Mouse (Mus musculus): Measurements from ENCODE around the gene Kif9. TPM values are rescaled to one million over a fixed set of nuclear protein-coding genes. Genes with fewer than 3 reads are reported as not detected.

Kif9 gene
- 0.14 and 0.15 TPM in 2 replicates for polyA plus RNA-seq (2012; rRNA removed)

DNA sequence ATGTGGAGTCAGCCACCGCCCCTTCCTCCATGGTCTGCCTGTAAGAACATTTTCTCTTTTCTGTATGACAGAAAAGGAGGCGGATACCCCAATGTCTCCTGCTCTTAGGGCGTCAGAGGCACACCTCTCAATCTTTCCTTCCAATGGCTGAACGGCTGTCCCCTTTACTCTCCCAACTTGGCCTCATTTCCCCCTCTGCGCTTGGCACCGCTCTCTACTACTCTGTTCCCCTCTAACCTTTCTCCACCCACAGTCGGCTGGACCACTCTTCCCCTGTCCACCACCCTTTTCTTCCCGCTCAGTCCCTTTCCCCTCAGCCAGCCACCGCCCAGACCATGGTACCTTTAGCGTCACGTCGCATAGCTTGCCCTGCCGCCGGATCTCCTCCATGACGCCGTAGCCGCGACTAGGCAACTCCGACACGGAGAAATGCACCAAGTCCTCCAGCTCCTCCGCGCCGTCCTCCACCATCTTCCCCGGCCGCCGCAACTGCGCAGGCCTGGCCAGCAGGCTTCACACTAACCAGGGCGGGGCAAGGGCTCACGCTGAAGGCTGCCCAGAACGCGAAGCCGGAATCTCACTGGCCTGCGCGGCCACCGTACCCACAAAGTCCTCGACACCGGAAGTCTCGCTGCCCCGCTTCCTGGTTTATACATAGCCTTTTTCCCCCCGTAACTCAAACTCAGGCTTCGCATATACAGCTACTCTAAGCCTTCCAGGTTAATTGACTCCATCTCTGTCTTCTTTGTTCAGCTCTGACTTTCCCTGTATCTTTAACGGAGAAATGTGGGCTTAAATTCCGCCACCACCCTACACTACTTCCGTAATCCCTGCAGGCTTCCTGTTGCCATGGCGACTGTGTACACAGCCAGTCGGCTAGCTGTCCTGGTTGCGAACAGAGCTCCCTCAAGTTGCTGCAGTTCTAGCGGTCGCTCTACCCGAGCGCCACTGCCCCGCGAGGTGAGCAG, at the start of gene Kif9, which contains the start of gene Klhl18:
TSS of gene Kif9 (plus strand) at position 835 of the 968 bp plus-strand sequence.
TSS of gene Klhl18 (minus strand) at position 571 of the 968 bp plus-strand sequence.

DNA sequence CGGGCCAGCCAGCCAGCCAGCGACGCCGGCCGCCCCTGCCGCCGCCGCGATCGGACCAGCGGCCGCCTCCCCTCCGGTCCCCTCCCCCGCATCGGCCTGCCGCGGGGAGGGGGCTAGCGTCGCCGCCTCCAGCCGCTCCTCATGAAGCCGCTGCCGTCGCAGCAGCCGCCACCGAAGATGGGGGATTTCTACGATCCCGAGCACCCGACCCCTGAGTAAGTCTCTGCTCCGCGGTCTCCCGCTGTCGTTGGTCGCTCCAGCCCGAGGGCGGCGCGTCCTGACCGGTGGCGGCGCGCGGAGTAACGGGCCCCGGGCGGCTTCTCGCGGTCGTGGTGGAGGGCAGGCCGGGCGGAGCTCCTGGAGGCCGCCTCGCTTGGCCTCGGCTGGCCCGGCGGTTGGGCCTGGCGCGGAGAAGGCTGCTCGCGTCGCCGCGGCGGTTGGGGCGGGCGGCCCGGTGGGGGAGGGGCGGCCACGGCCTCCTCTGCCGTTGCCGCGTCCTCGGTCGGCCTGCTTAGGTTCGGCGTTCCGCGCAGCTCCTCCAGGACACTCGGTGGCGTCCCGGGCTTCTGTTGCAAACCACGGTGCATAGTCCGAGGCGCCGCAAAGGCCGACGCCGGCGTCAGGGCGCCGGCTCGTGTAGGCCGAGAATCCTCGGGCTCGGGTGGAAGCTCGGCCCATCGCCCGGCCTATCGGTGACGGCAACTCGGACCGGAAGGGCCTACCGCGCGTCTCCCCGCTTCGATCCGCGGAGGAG, 56.0 kb downstream of the Kif9 start, which contains the start of gene Setd2:
TSS of gene Setd2 (plus strand) at position 60 of the 754 bp plus-strand sequence.

Other genes starting within 250 kb of the Kif9 start
- 0.20 and 0.23 TPM in 2 replicates for gene Cspg5, start 233.2 kb upstream of the Kif9 start, polyA plus RNA-seq (2012; rRNA removed)
- 7.8 and 8.1 TPM in 2 replicates for gene Elp6, start 171.8 kb upstream of the Kif9 start, polyA plus RNA-seq (2012; rRNA removed)
- gene Scap, start 143.7 kb upstream of the Kif9 start, polyA plus RNA-seq (2012; rRNA removed) = 7.0 and 10.0 TPM in 2 replicates
- gene Ptpn23, start 68.7 kb upstream of the Kif9 start, polyA plus RNA-seq (2012; rRNA removed) = 3.2 and 4.1 TPM in 2 replicates
- 30.1 and 49.8 TPM in 2 replicates for gene Ngp, start 57.2 kb upstream of the Kif9 start, polyA plus RNA-seq (2012; rRNA removed)
- 2.6 and 2.8 TPM in 2 replicates for gene Klhl18, start 264 bp upstream of the Kif9 start, polyA plus RNA-seq (2012; rRNA removed)
- 25.9 and 27.1 TPM in 2 replicates for gene Setd2, start 55.6 kb downstream of the Kif9 start, polyA plus RNA-seq (2012; rRNA removed)
- gene Nradd, start 147.5 kb downstream of the Kif9 start, polyA plus RNA-seq (2012; rRNA removed) = 1.4 and 1.7 TPM in 2 replicates
- 3.5 and 3.9 TPM in 2 replicates for gene Nbeal2, start 177.2 kb downstream of the Kif9 start, polyA plus RNA-seq (2012; rRNA removed)
- 71.9 and 74.5 TPM in 2 replicates for gene Ccdc12, start 179.5 kb downstream of the Kif9 start, polyA plus RNA-seq (2012; rRNA removed)

Measured in liver, embryonic 14 days (tissue).